Mouse (Mus musculus) liver, adult 2 months (tissue): Measurements from ENCODE around the gene Fcgrt. TPM values are rescaled to one million over a fixed set of nuclear protein-coding genes. Genes with fewer than 3 reads are reported as not detected.
A peak's percentile ranks its signal among the peaks of the same experiment; 100 is the strongest.

Experiments used
- DNase-seq: peaks from one replicate; pipeline ENCODE4 v3.0.0-alpha.2; 2011; ENCODE audit warnings: low read depth, low spot score; ENCODE audit errors: extremely low read depth
- H3K27ac ChIP-seq: fragments of 200-500 bp; replicated peaks from 2 replicates; pipeline ENCODE4 v1.5.1; 2012; ENCODE audit warnings: low read depth, mild to moderate bottlenecking, control low read depth, inconsistent platforms, low read length; ENCODE audit not compliant: insufficient read depth
- H3K27me3 ChIP-seq: fragments of 200-500 bp; 2 replicates; pipeline ENCODE4 v1.6.1; 2012; ENCODE audit warnings: mild to moderate bottlenecking, moderate library complexity, low read length, inconsistent platforms; ENCODE audit not compliant: control insufficient read depth, insufficient read depth
- H3K36me3 ChIP-seq: fragments of 200-500 bp; 2 replicates; pipeline ENCODE4 v1.6.1; 2012; ENCODE audit warnings: low read length, inconsistent platforms; ENCODE audit not compliant: control insufficient read depth, insufficient read depth
- H3K4me1 ChIP-seq: fragments of 200-500 bp; 2 replicates; pipeline ENCODE4 v1.6.1; 2011; ENCODE audit warnings: low read length; ENCODE audit not compliant: control insufficient read depth, insufficient read depth
- H3K4me3 ChIP-seq: fragments of 200-500 bp; 2 replicates; pipeline ENCODE4 v1.5.1; 2011; ENCODE audit warnings: low read depth, mild to moderate bottlenecking, control low read depth, low read length, moderate library complexity; ENCODE audit not compliant: insufficient read depth
- H3K79me2 ChIP-seq: fragments of 200-500 bp; 2 replicates; pipeline ENCODE4 v1.6.1; 2012; ENCODE audit warnings: inconsistent platforms, mild to moderate bottlenecking, low read length, moderate library complexity; ENCODE audit not compliant: control insufficient read depth, insufficient read depth
- H3K9ac ChIP-seq: fragments of 200-500 bp; 2 replicates; pipeline ENCODE4 v1.6.1; 2012; ENCODE audit warnings: low read depth, mild to moderate bottlenecking, control low read depth, inconsistent platforms, low read length
- CTCF ChIP-seq: fragments of 200-500 bp; IDR thresholded peaks from 2 replicates; pipeline ENCODE4 v1.5.1; 2011; ENCODE audit warnings: low read depth, low read length, control low read depth
- POLR2A ChIP-seq: fragments of 200-500 bp; IDR thresholded peaks from 2 replicates; pipeline ENCODE4 v1.6.1; 2011; ENCODE audit warnings: low read length, control low read depth; ENCODE audit not compliant: insufficient read depth; ENCODE audit errors: extremely low read depth
- WGBS: fragments of 180-500 bp; shearing (Covaris S2); methylation state at CpG from one replicate; pipeline ENCODE4 v1.1.7; 2018; 5-methylcytosine and 5-hydroxymethylcytosine counted together
- polyA plus RNA-seq: library from polyadenylated mRNA; depleted of rRNA; stranded (reverse); fragments of >200 nt; gene quantifications from 2 replicates; pipeline ENCODE4 v1.2.3, GENCODE M21; 2012
- total RNA-seq: library from RNA; depleted of rRNA; stranded (reverse); fragments of >200 nt; gene quantifications from 2 replicates; pipeline ENCODE4 v1.2.3, GENCODE M21; 2014

The Fcgrt gene
- total and polyA plus RNA-seq, 2 experiments: 170 to 188 TPM

GRCm38 (mm10) chr7:45095367-45095766 lies 8.3 kb downstream of the Fcgrt start:
- TF ChIP-seq POLR2A (no peak), CTCF (no peak)
- peaks cover 20% of the 10 kb centered on the region; the same call in 1 of the 2 replicates for H3K36me3 ChIP-seq
- H3K4me1 ChIP-seq: peaks cover 3% of the 10 kb centered on the region; the same call in 1 of the 2 replicates
- no peaks in the 10 kb centered on the region for H3K27me3 ChIP-seq
- DNase-seq: no peak
- H3K9ac ChIP-seq: no peak overlapping the region
- no peaks in the 10 kb centered on the region for H3K79me2 ChIP-seq
- no peak overlapping the region for H3K27ac ChIP-seq
- no peak overlapping the region for H3K4me3 ChIP-seq
- WGBS: 82% methylated on average over 6 of the region's 6 CpGs

GRCm38 (mm10) chr7:45094121-45094520 lies 9.5 kb downstream of the Fcgrt start:
- H3K4me1 ChIP-seq: peaks cover 3% of the 10 kb centered on the region; the same call in 1 of the 2 replicates
- H3K79me2 ChIP-seq: no peaks in the 10 kb centered on the region
- WGBS: 90% methylated on average over 7 of the region's 7 CpGs
- no peak overlapping the region for H3K4me3 ChIP-seq
- no peak for DNase-seq
- H3K27me3 ChIP-seq: no peaks in the 10 kb centered on the region
- H3K36me3 ChIP-seq: peaks cover 17% of the 10 kb centered on the region; the same call in 1 of the 2 replicates
- no peak overlapping the region for H3K9ac ChIP-seq
- no peak for TF ChIP-seq CTCF
- TF ChIP-seq POLR2A: no peak
- H3K27ac ChIP-seq: no peak overlapping the region

- no peak overlapping the region for H3K27ac ChIP-seq
Observed at GRCm38 (mm10) chr7:45093516-45093905, 10.1 kb downstream of the Fcgrt start.

GRCm38 (mm10) chr7:45092828-45093515 lies 10.7 kb downstream of the Fcgrt start:
- Histone ChIP-seq H3K4me3 (no peak overlapping the region), H3K9ac (no peak overlapping the region), H3K4me1 (peaks cover 3% of the 10 kb centered on the region; the same call in 1 of the 2 replicates), H3K27me3 (no peaks in the 10 kb centered on the region), H3K27ac (no peak overlapping the region), H3K79me2 (no peaks in the 10 kb centered on the region), H3K36me3 (peaks cover 12% of the 10 kb centered on the region; the same call in 1 of the 2 replicates)
- 84% methylated on average over 12 of the region's 12 CpGs for WGBS
- TF ChIP-seq POLR2A (no peak), CTCF (no peak)
- no peak for DNase-seq

More at GRCm38 (mm10) chr7:45093516-45093905, 10.1 kb downstream of the Fcgrt start:
- TF ChIP-seq POLR2A (no peak), CTCF (no peak)
- Histone ChIP-seq H3K27me3 (no peaks in the 10 kb centered on the region), H3K79me2 (no peaks in the 10 kb centered on the region), H3K4me3 (no peak overlapping the region), H3K4me1 (peaks cover 3% of the 10 kb centered on the region; the same call in 1 of the 2 replicates), H3K9ac (no peak overlapping the region), H3K36me3 (peaks cover 13% of the 10 kb centered on the region; the same call in 1 of the 2 replicates)
- DNase-seq: no peak
- 58% methylated on average over 18 of the region's 18 CpGs for WGBS

- Histone ChIP-seq H3K4me1 (peaks cover under 1% of the 10 kb centered on the region; the same call in 1 of the 2 replicates), H3K79me2 (no peaks in the 10 kb centered on the region), H3K4me3 (peak within 1 kb of the TSS; percentile 53), H3K36me3 (peaks cover 5% of the 10 kb centered on the region; the same call in 1 of the 2 replicates), H3K9ac (0 out of 2 replicates have a peak within 1 kb of the TSS, but pooled peaks have one; percentile 36), H3K27ac (no peak within 1 kb of the TSS), H3K27me3 (no peaks in the 10 kb centered on the region)
- TF ChIP-seq POLR2A (no peak), CTCF (no peak)
- DNase-seq: no peak
- WGBS: 4% methylated on average over 16 of the region's 16 CpGs
Observed at GRCm38 (mm10) chr7:45092048-45092447, 11.6 kb downstream of the Fcgrt start, which contains the start of gene Rcn3. Rcn3 (minus strand) TSS chr7:45092221.
